Mouse (Mus musculus): Measurements from ENCODE around the gene Gramd1b. TPM values are rescaled to one million over a fixed set of nuclear protein-coding genes. Genes with fewer than 3 reads are reported as not detected.

The Gramd1b gene
- 0.81 and 1.3 TPM in 2 replicates for polyA plus RNA-seq (2015; fragmentation: Nextera tagmentation; extraction: Ambion mirVana)

DNA sequence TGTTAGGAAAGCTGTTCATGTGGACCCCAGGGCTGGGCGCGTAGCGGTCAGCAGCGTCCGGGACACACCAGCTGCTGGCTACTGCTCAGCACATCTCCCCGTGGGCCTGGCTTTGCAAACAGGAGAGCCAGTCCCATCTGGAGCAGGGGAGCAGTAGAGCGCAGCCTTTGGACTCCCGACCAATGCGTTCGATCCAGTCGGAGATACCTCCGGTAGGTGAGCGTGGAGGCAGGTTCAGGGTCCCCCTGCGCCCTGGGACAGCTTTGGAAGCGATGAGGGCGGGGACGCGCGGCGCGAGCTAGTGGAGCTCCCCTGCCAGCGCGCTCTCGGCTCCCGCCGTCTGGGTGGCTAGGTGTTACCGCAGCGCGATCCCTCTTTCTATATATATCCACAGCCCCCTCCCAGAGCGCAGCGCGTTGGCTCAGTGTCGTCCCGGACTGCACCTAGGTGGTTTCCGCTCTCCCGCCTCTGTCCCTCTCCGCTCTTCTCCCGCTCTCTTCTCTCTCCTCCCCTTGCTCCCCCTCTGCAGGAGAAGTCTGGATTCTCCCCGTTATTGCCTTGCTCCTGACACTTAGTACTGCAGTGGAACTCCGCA is at the start of gene Gramd1b:
TSS of gene Gramd1b (minus strand) at position 357 of the 595 bp plus-strand sequence.
- no peaks in the 10 kb centered on the region for H3K9me3 ChIP-seq (replicated peaks; ENCODE audit: control insufficient read depth, low read length)
- WGBS (ENCODE audit: insufficient replicate concordance) = 3% methylated on average over 40 of the region's 40 CpGs
- no peaks in the 10 kb centered on the region; the same call in 1 of the 2 replicates for H3K27me3 ChIP-seq (ENCODE audit: control insufficient read depth, insufficient read depth, low read depth, low read length)
- no peak within 1 kb of the TSS for H3K9ac ChIP-seq (ENCODE audit: low read depth, low read length)
- H3K4me2 ChIP-seq (ENCODE audit: low read depth, low read length) = peak within 1 kb of the TSS; percentile 50
- no peak within 1 kb of the TSS for H3K27ac ChIP-seq (ENCODE audit: low read length)
- no peaks in the 10 kb centered on the region for H3K36me3 ChIP-seq (ENCODE audit: control insufficient read depth, insufficient read depth)
- no peaks in the 10 kb centered on the region for H3K4me1 ChIP-seq (ENCODE audit: control insufficient read depth, low read depth, low read length)
- peak within 1 kb of the TSS; percentile 44 for H3K4me3 ChIP-seq (ENCODE audit: low read depth, low read length)
- ATAC-seq (ENCODE audit: low read depth) = peak; percentile 43

DNA sequence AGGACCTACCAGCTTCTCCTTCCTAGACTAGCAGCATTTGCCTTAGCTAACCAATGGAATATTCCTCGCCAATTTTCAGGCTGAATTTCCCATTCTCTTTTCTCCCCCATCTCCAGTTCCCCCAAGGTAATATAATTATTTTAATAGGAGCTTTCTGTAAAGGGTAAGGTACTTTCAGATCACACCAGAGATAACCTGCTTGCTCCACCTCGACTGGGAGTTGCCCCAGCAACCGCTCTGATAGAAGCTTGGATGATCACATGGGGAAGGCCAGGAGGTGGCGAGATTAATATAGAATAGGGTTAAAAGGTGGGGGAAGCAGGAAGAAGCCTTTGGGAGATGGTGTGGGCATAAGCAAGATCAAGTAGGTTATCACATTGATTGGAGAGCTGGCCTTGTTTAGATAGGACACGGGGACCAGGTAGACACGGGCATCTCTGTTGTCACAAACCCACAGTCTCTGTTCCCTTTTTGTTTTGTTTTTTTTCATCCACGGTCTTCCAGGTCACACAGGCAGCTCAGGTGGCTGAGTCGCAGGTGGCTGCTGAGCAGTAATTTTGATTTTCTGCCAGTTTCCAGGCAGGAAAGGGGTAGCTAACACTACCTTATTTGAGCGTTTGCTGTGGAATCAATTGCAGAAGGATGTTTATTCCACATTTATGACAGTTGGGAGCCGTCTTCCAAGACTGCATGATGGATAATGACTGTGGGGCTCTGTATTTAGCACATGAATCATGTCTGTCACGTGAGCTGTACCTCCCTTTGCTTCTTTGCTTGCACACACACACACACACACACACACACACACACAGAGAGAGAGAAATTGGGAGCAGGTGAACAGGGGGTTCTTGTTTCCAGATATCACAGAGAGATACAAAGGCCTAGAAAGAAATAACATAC is 47.8 kb upstream of the Gramd1b start:
- H3K9me3 ChIP-seq (replicated peaks; ENCODE audit: control insufficient read depth, low read length) = no peaks in the 10 kb centered on the region
- H3K9ac ChIP-seq (ENCODE audit: low read depth, low read length) = no peak overlapping the region
- ATAC-seq (ENCODE audit: low read depth) = no peak
- H3K27me3 ChIP-seq (ENCODE audit: control insufficient read depth, insufficient read depth, low read depth, low read length) = no peaks in the 10 kb centered on the region
- no peaks in the 10 kb centered on the region for H3K36me3 ChIP-seq (ENCODE audit: control insufficient read depth, insufficient read depth)
- H3K27ac ChIP-seq (ENCODE audit: low read length) = no peak overlapping the region
- no peak overlapping the region for H3K4me2 ChIP-seq (ENCODE audit: low read depth, low read length)
- H3K4me1 ChIP-seq (ENCODE audit: control insufficient read depth, low read depth, low read length) = peaks cover 3% of the 10 kb centered on the region; the same call in 1 of the 2 replicates
- 52% methylated on average over 11 of the region's 11 CpGs for WGBS (ENCODE audit: insufficient replicate concordance)
- H3K4me3 ChIP-seq (ENCODE audit: low read depth, low read length) = no peak overlapping the region

DNA sequence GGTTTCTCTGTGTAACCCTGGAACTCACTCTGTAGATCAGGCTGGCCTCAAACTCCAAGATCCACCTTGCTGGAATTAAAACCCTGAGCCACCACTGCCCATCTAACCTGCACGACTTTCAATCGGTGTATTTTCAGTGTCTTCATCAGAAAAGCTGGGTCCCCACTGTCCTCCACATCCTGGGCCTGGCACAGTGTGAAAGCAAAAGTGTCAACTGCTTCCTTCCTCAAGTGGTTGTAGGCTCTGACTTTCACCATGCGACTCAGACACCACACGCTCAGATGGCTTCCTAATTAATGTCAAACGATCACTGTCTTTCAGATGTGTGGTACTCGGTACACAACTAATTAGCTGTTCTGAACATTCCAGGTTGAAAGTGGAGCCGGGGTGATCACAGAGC is 45.9 kb upstream of the Gramd1b start:
- H3K9me3 ChIP-seq (replicated peaks; ENCODE audit: control insufficient read depth, low read length) = no peaks in the 10 kb centered on the region
- peaks cover 3% of the 10 kb centered on the region; the same call in 1 of the 2 replicates for H3K4me1 ChIP-seq (ENCODE audit: control insufficient read depth, low read depth, low read length)
- no peak overlapping the region for H3K9ac ChIP-seq (ENCODE audit: low read depth, low read length)
- H3K27me3 ChIP-seq (ENCODE audit: control insufficient read depth, insufficient read depth, low read depth, low read length) = no peaks in the 10 kb centered on the region
- H3K27ac ChIP-seq (ENCODE audit: low read length) = no peak overlapping the region
- no peaks in the 10 kb centered on the region for H3K36me3 ChIP-seq (ENCODE audit: control insufficient read depth, insufficient read depth)
- WGBS (ENCODE audit: insufficient replicate concordance) = 30% methylated on average over 7 of the region's 7 CpGs
- no peak overlapping the region for H3K4me2 ChIP-seq (ENCODE audit: low read depth, low read length)
- ATAC-seq (ENCODE audit: low read depth) = no peak
- H3K4me3 ChIP-seq (ENCODE audit: low read depth, low read length) = no peak overlapping the region

DNA sequence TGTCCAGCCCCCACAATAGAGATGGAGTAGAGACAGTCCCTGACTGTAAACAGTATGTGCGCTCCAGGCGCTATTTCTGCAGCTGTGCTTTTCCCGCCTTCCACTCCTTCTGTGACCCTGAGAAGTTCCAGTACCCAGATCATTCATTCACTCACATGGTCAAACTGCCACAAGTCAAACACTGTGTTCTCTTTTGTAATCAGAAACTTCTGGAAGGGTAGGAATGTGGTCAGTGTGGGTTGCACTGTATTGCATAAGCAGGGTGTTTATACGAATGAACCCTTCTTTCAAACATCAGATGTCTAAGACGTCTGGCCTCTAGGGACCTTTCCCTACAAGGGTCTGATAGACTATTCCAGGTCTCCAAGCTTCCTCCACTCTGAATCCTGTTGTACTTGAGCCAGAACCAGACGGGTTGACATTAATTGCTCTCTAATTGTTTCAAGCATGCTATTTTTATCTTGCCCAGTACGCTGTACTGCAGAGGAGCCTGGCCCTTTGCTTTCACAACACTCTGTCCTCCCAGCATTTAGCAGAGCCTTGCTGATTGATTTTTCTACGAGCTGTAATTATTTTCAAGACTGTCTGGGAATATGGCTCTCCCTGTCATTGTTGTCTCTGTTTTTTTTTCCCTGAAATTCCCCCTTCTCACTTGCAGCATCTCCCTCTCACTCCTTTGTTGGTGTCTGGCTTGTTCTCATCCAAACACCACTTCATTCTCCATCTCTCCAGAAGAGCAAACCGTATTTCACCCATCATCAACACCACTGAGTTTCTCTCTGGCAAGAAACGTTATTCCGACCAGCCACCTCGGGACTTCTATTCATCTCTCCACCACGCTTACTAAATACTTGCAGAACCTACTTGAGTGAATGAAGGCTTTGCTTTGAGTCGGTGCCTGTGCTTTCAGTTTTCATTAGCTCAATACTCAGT is 44.1 kb upstream of the Gramd1b start:
- Histone ChIP-seq H3K9ac (ENCODE audit: low read depth, low read length) (no peak overlapping the region), H3K9me3 (replicated peaks; ENCODE audit: control insufficient read depth, low read length) (no peaks in the 10 kb centered on the region), H3K27ac (ENCODE audit: low read length) (peak overlapping the region; percentile 10; the same call in 1 of the 2 replicates), H3K27me3 (ENCODE audit: control insufficient read depth, insufficient read depth, low read depth, low read length) (no peaks in the 10 kb centered on the region), H3K36me3 (ENCODE audit: control insufficient read depth, insufficient read depth) (no peaks in the 10 kb centered on the region), H3K4me1 (ENCODE audit: control insufficient read depth, low read depth, low read length) (peaks cover 3% of the 10 kb centered on the region; the same call in 1 of the 2 replicates), H3K4me2 (ENCODE audit: low read depth, low read length) (0 out of 2 replicates have a peak overlapping the region, but pooled peaks have one; percentile 6), H3K4me3 (ENCODE audit: low read depth, low read length) (no peak overlapping the region)
- peak; percentile 72 for ATAC-seq (ENCODE audit: low read depth)
- WGBS (ENCODE audit: insufficient replicate concordance) = 44% methylated on average over 14 of the region's 14 CpGs

DNA sequence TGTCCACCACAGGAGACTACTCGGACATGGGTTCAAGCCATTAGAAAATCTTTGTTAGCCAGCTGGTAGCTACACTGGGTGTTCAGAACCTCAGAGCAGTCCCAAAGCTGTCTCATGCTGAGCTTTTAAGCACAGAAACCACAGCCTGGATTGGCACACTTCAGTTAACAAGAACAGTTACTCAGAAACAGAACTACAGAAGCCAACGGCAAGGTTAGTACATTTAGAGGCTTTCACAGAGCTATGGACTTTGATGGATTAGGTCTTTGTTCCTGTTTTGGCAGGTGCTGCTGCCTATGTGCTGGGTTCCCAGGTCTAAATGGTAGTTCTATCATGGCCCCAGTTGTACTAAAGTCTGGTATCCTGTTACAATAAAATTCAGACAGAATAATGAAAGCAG is 40.1 kb upstream of the Gramd1b start:
- Histone ChIP-seq H3K9me3 (replicated peaks; ENCODE audit: control insufficient read depth, low read length) (no peaks in the 10 kb centered on the region), H3K4me1 (ENCODE audit: control insufficient read depth, low read depth, low read length) (peaks cover 3% of the 10 kb centered on the region; the same call in 1 of the 2 replicates), H3K36me3 (ENCODE audit: control insufficient read depth, insufficient read depth) (no peaks in the 10 kb centered on the region), H3K4me3 (ENCODE audit: low read depth, low read length) (no peak overlapping the region), H3K27me3 (ENCODE audit: control insufficient read depth, insufficient read depth, low read depth, low read length) (no peaks in the 10 kb centered on the region), H3K4me2 (ENCODE audit: low read depth, low read length) (no peak overlapping the region), H3K9ac (ENCODE audit: low read depth, low read length) (no peak overlapping the region), H3K27ac (ENCODE audit: low read length) (no peak overlapping the region)
- WGBS (ENCODE audit: insufficient replicate concordance) = 40% methylated on average over 2 of the region's 2 CpGs
- ATAC-seq (ENCODE audit: low read depth) = no peak

DNA sequence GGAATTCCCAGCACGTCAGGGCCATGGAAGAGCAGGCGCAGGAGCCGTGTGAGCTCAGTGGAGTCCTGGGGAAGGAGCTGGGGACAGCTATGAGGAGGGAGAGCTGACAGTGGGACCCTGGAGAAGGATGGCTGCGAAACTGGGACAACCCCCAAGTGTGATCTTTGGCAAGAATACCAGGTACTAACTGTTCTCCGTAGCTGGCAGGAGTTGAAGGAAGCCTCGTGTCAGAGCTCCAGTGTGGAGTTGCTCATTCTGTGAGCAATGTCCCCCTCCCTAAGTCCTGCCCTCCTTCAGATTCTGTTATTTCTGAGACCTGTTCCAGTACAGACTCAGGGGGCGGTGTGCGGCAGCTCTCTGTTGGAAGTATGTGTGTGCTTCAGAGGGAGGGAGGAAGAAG is 36.9 kb upstream of the Gramd1b start:
- no peaks in the 10 kb centered on the region for H3K4me1 ChIP-seq (ENCODE audit: control insufficient read depth, low read depth, low read length)
- no peaks in the 10 kb centered on the region for H3K27me3 ChIP-seq (ENCODE audit: control insufficient read depth, insufficient read depth, low read depth, low read length)
- H3K27ac ChIP-seq (ENCODE audit: low read length) = no peak overlapping the region
- H3K4me3 ChIP-seq (ENCODE audit: low read depth, low read length) = no peak overlapping the region
- no peak overlapping the region for H3K4me2 ChIP-seq (ENCODE audit: low read depth, low read length)
- 68% methylated on average over 8 of the region's 8 CpGs for WGBS (ENCODE audit: insufficient replicate concordance)
- no peaks in the 10 kb centered on the region for H3K36me3 ChIP-seq (ENCODE audit: control insufficient read depth, insufficient read depth)
- ATAC-seq (ENCODE audit: low read depth) = no peak
- no peak overlapping the region for H3K9ac ChIP-seq (ENCODE audit: low read depth, low read length)
- no peaks in the 10 kb centered on the region for H3K9me3 ChIP-seq (replicated peaks; ENCODE audit: control insufficient read depth, low read length)

DNA sequence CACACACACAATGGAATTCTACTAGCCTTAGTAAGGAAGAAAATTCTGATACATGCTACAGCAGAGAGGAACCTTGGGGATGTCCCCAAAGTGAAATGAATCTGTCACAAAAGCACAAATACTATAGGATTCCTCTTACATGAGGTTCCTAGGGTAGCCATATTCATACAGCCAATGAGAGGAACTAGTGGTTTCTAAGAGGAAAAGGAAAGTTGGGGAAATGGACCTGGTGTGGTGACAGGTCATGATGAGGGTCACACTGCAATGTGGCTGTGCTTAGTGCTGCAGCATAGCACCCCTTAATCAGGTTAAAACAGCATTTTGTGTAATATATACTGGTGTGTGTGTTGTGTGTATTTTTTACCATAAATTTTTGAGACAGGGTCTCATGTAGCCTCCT is 32.6 kb upstream of the Gramd1b start:
- Histone ChIP-seq H3K36me3 (ENCODE audit: control insufficient read depth, insufficient read depth) (no peaks in the 10 kb centered on the region), H3K9ac (ENCODE audit: low read depth, low read length) (no peak overlapping the region), H3K4me2 (ENCODE audit: low read depth, low read length) (no peak overlapping the region), H3K9me3 (replicated peaks; ENCODE audit: control insufficient read depth, low read length) (no peaks in the 10 kb centered on the region), H3K4me1 (ENCODE audit: control insufficient read depth, low read depth, low read length) (no peaks in the 10 kb centered on the region), H3K4me3 (ENCODE audit: low read depth, low read length) (no peak overlapping the region), H3K27me3 (ENCODE audit: control insufficient read depth, insufficient read depth, low read depth, low read length) (no peaks in the 10 kb centered on the region), H3K27ac (ENCODE audit: low read length) (no peak overlapping the region)
- ATAC-seq (ENCODE audit: low read depth) = no peak

DNA sequence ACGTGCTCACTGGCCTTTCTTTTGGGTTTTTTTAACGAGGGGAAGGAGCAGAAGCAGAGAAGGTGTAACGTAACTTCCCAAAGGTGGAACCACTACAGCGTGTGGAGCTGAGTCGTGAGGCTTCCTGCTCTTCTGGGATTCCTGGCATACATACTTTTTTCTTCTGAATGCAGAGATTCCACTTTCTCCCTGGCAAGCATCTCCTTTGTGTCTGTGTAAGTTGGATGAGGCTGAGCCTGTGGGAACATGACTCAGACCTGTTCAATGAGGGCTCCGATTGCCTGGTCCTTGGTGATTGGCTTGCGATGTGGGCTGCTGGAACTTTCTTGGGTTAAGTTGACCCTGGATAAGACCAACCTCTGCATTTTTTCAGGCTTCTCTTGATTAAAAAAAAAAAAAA is 28.5 kb upstream of the Gramd1b start:
- Histone ChIP-seq H3K36me3 (ENCODE audit: control insufficient read depth, insufficient read depth) (no peaks in the 10 kb centered on the region), H3K27ac (ENCODE audit: low read length) (no peak overlapping the region), H3K4me1 (ENCODE audit: control insufficient read depth, low read depth, low read length) (no peaks in the 10 kb centered on the region), H3K27me3 (ENCODE audit: control insufficient read depth, insufficient read depth, low read depth, low read length) (no peaks in the 10 kb centered on the region), H3K9ac (ENCODE audit: low read depth, low read length) (no peak overlapping the region), H3K9me3 (replicated peaks; ENCODE audit: control insufficient read depth, low read length) (no peaks in the 10 kb centered on the region), H3K4me3 (ENCODE audit: low read depth, low read length) (no peak overlapping the region), H3K4me2 (ENCODE audit: low read depth, low read length) (no peak overlapping the region)
- ATAC-seq (ENCODE audit: low read depth) = no peak
- WGBS (ENCODE audit: insufficient replicate concordance) = 67% methylated on average over 7 of the region's 7 CpGs

Measured in liver, embryonic 16.5 days (tissue).